Mouse (Mus musculus) embryonic facial prominence, embryonic 11.5 days (tissue): ENCODE results near the gene Gas2l1. TPM values are rescaled to one million over a fixed set of nuclear protein-coding genes. Genes with fewer than 3 reads are reported as not detected.

Experiments
- ATAC-seq: fragments of 200-750 bp; cut with Nextera tagmentation; replicated peaks from 2 replicates; pipeline ENCODE4 v1.8.0; 2017; ENCODE audit warnings: low read depth; ENCODE audit not compliant: insufficient number of reproducible peaks, low FRiP score, low TSS enrichment
- DNase-seq: peaks from one replicate; pipeline ENCODE4 v3.0.0-alpha.2; 2015; ENCODE audit warnings: low spot score
- H3K27ac ChIP-seq: fragments of 300-500 bp; sonication (generic); replicated peaks from 2 replicates; pipeline ENCODE4 v1.5.1; 2014; ENCODE audit warnings: mild to moderate bottlenecking, low read depth, low read length, control low read depth
- H3K27me3 ChIP-seq: fragments of 300-500 bp; sonication (generic); 2 replicates; pipeline ENCODE4 v1.6.1; 2014; ENCODE audit warnings: mild to moderate bottlenecking, low read length, moderate library complexity, mixed read lengths; ENCODE audit not compliant: control insufficient read depth, insufficient read depth
- H3K36me3 ChIP-seq: fragments of 300-500 bp; sonication (generic); replicated peaks from 2 replicates; pipeline ENCODE4 v1.6.1; 2014; ENCODE audit warnings: low read depth, mild to moderate bottlenecking, low read length, moderate library complexity, mixed read lengths; ENCODE audit not compliant: control insufficient read depth, insufficient read depth
- H3K4me1 ChIP-seq: fragments of 300-500 bp; sonication (generic); 2 replicates; pipeline ENCODE4 v1.6.1; 2014; ENCODE audit warnings: low read length, mixed read lengths; ENCODE audit not compliant: control insufficient read depth, insufficient read depth
- H3K4me2 ChIP-seq: fragments of 300-500 bp; sonication (generic); 2 replicates; pipeline ENCODE4 v1.6.1; 2014; ENCODE audit warnings: low read depth, mild to moderate bottlenecking, control low read depth, low read length, moderate library complexity
- H3K4me3 ChIP-seq: fragments of 300-500 bp; sonication (generic); 2 replicates; pipeline ENCODE4 v1.5.1; 2014; ENCODE audit warnings: low read depth, low read length, control low read depth
- H3K9ac ChIP-seq: fragments of 300-500 bp; sonication (generic); replicated peaks from 2 replicates; pipeline ENCODE4 v1.6.1; 2014; ENCODE audit warnings: mild to moderate bottlenecking, control low read depth, low read length
- H3K9me3 ChIP-seq: fragments of 300-500 bp; sonication (generic); replicated peaks from 2 replicates; pipeline ENCODE4 v1.6.1; 2016; ENCODE audit warnings: mild to moderate bottlenecking, low read length, inconsistent platforms, mixed read lengths; ENCODE audit not compliant: control insufficient read depth
- WGBS: fragments of 180-500 bp; shearing (Covaris S2); extraction: QIAGEN DNeasy Blood & Tissue Kit; methylation state at CpG from one replicate; pipeline ENCODE4 v1.1.7; 2014; 5-methylcytosine and 5-hydroxymethylcytosine counted together
- polyA plus RNA-seq: library from polyadenylated mRNA; unstranded; fragments of >200 nt; fragmentation: Nextera tagmentation; extraction: Ambion mirVana; gene quantifications from 2 replicates; pipeline ENCODE4 v1.2.1, GENCODE M21; 2014

Gene Gas2l1
- polyA plus RNA-seq, 1 experiment from 2014 or later, result 24.1 TPM

DNA sequence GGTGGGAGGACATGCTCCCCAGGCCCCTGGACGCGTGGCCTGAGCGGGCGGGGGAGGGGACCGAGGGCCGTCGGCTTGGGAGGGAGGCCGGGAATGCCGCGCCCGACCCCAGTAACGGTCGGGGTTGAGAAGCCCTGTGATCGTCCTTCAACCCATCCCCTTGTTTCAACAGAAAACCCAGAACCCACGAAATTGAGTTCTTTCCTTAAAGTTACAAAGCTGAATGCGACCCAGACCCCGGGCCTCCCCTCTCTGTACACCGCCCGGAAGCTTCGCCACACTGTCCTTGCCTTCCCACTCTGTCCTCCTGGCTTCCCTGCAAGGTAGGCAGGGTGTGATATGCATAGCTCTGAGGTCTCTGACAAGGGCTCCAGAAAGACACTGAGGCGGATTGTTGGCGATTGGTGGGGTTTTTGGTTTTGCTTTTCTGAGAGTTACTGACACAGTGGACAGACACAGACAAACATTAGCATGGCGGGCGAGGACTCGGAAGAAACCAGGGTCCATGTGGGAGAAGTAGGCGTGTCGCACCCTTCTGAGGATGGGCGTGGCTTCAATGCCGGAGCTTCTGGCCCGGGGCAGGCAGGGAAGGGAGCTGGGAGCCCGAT is 34.6 kb upstream of the Gas2l1 start:
- H3K4me1 ChIP-seq, result no peaks in the 10 kb centered on the region
- no peaks in the 10 kb centered on the region for H3K36me3 ChIP-seq
- H3K9ac ChIP-seq, result peak overlapping the region; percentile 97
- peak; percentile 90 for DNase-seq
- peak overlapping the region; percentile 86 for H3K4me2 ChIP-seq
- no peaks in the 10 kb centered on the region for H3K27me3 ChIP-seq
- H3K4me3 ChIP-seq, result peak overlapping the region; percentile 99
- WGBS, result under 1% methylated on average over 31 of the region's 31 CpGs
- H3K9me3 ChIP-seq, result no peaks in the 10 kb centered on the region
- ATAC-seq, result peak; percentile 72
- peak overlapping the region; percentile 96 for H3K27ac ChIP-seq

DNA sequence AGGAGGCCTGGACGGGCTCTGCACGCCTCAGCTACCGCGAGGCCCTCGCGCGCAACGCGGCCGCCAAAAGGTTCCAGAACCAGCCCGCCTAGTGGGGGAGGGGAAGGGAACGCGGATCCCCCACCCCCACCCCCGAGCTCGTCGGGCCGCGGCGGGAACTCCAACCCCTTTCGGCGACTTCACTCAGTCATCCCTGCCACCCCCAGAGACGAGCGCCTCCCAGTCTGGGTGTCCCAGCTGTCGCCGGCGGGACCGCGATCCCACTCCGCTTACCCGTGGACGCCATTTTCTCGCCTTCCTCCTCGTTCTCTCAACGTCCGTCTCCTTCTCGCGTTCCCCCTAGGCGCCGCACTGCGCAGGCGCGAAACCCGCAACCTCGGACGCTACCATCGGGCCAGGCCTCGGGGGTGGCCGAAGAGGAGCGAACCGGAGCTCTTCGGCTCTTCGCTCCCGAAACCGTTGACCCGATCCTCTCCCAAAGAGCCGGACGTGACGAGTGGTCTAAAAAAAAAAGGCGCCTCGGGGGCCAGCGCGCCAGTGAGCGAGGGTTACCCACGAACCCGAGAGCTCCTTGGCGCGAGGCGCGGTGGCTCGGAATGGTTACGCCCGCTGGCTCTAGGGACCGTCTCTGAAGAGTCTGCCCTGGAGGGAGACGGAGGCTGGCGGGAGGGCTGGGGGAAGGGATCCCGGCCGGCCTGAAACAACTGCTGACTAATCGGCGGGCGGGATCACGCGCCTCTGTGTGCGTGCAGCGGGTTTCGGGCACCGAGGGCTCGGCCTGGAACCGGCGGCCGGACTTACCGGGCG is 33.8 kb upstream of the Gas2l1 start, which contains the start of the genes Rhbdd3 and Ewsr1:
Gene Rhbdd3, plus strand, starts transcription at position 191 of the 807 bp plus-strand sequence.
Gene Ewsr1, minus strand, starts transcription at position 531 of the 807 bp plus-strand sequence.
- WGBS, result under 1% methylated on average over 92 of the region's 92 CpGs

DNA sequence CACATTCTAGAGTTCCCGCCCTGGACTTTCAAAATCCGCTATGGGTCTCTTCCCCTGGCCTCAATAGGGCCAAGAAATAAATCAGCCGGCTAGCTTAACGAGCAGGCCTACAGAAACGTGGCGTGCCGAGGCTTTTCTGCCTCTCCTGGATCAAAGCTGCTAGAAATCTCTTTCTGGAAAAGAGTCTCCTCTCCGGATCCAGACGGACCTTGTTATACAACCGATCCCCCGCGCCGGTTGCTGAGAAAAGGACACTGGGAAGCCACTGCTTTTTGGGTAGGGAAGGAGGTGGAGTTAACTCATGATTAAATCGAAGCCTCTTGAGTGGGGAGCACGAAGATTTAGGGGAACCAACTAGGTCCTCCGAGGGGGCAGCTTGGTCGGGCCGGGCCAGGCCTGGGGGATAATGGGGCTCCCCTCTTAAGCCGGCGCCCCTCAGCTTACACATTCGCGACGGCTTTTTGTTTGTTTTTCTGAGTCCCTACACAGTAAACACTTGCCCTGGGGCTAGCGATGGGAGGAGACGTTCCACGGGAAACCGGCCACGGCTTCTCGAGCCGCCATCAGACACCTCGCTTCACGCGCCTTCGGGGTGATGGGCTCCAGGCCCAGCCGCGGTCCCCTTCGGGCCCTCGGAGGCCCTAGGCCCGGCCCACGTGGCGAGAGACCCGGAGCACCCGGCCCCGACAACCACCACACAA is 33.1 kb upstream of the Gas2l1 start:
- no peaks in the 10 kb centered on the region for H3K36me3 ChIP-seq
- under 1% methylated on average over 44 of the region's 44 CpGs for WGBS
- H3K9ac ChIP-seq, result peak overlapping the region; percentile 97
- no peaks in the 10 kb centered on the region for H3K9me3 ChIP-seq
- H3K4me2 ChIP-seq, result peak overlapping the region; percentile 52
- peak; percentile 20; the same call in 1 of the 2 replicates for ATAC-seq
- DNase-seq, result peak; percentile 28
- no peaks in the 10 kb centered on the region for H3K27me3 ChIP-seq
- H3K4me1 ChIP-seq, result no peaks in the 10 kb centered on the region
- peak overlapping the region; percentile 99 for H3K4me3 ChIP-seq
- H3K27ac ChIP-seq, result peak overlapping the region; percentile 96

More for the DNA sequence above, 33.8 kb upstream of the Gas2l1 start, which contains the start of the genes Rhbdd3 and Ewsr1:
- H3K27me3 ChIP-seq, result no peaks in the 10 kb centered on the region
- H3K4me1 ChIP-seq, result no peaks in the 10 kb centered on the region
- peak within 1 kb of the TSS; percentile 86 for H3K4me2 ChIP-seq
- H3K36me3 ChIP-seq, result no peaks in the 10 kb centered on the region
- H3K4me3 ChIP-seq, result peak within 1 kb of the TSS; percentile 99
- peak within 1 kb of the TSS; percentile 97 for H3K9ac ChIP-seq
- H3K9me3 ChIP-seq, result no peaks in the 10 kb centered on the region
- H3K27ac ChIP-seq, result peak within 1 kb of the TSS; percentile 96
- peak; percentile 82 for ATAC-seq
- DNase-seq, result peak; percentile 95

DNA sequence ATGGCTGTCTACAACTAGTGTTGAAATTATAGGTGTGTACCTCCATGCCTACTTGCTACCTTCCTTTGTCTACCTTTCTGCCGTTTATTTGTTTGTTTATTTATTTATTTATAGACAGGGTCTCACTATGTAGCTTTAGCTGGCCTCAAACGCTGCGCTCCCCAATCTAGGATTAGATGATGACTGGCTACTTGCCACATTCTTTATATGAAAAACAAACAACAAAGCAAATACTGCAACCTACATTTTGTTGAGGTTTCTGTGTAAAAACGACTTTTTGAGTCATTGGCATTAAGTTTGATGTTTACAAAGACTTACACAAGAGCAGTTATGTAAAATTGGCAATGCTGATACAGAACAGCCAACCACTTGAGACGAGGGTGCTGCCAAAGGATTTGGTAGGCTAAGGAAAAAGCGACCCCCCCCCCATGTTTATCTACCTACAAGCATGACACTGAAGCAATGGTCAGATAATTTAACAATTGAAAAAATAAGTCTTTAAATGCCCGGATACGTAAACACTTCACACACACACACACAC is 31.4 kb upstream of the Gas2l1 start:
- Histone ChIP-seq H3K9ac (no peak overlapping the region), H3K4me2 (peak overlapping the region; percentile 52; the same call in 1 of the 2 replicates), H3K27ac (no peak overlapping the region), H3K36me3 (peaks cover 2% of the 10 kb centered on the region; the same call in 1 of the 2 replicates), H3K9me3 (no peaks in the 10 kb centered on the region), H3K4me3 (peak overlapping the region; percentile 99), H3K4me1 (no peaks in the 10 kb centered on the region), H3K27me3 (no peaks in the 10 kb centered on the region)
- DNase-seq, result no peak
- 78% methylated on average over 8 of the region's 8 CpGs for WGBS
- no peak for ATAC-seq

DNA sequence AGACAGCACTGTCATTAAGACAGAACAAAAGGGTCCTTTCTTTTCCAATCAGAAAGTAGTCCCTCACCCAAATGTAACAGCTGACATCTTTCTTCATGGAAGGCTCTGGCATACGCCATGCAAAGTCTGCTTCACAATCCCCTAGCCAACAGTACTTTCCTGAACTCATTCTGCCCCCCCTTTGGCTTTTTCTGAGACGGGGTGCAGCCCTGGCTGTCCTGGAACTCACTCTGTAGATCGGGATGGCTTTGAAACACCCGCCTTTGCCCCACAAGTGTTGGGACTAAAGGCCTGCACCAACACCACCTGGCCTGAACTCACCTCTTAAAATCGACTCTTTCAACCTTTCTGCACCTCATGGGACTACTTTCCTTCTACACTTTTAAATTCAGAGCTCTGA is 30.8 kb upstream of the Gas2l1 start:
- Histone ChIP-seq H3K27ac (no peak overlapping the region), H3K4me2 (no peak overlapping the region), H3K4me3 (no peak overlapping the region), H3K36me3 (peaks cover 3% of the 10 kb centered on the region; the same call in 1 of the 2 replicates), H3K9ac (no peak overlapping the region), H3K4me1 (no peaks in the 10 kb centered on the region), H3K27me3 (no peaks in the 10 kb centered on the region), H3K9me3 (no peaks in the 10 kb centered on the region)
- 80% methylated on average over 5 of the region's 5 CpGs for WGBS
- ATAC-seq (no peak), DNase-seq (no peak)

DNA sequence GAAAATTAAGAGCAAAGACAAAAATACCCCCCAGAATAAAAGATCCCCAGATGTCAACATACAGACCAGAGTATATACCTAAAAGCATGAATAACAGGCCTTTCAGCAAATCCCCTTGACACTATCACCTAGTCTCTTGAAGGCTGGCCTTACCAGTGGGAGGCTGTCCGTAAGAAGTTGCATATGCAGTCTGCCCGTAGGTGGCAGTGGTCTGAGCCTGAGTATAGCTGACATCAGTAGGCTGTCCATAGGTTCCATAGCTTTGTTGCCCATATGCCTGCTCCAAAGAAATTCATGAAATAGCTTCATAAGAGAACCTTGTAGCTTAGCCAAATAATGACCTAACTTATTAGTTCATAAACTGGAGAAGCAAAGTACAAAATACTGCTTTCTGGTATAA is 26.6 kb upstream of the Gas2l1 start:
- Histone ChIP-seq H3K27me3 (no peaks in the 10 kb centered on the region), H3K9me3 (no peaks in the 10 kb centered on the region), H3K9ac (no peak overlapping the region), H3K4me3 (no peak overlapping the region), H3K4me2 (no peak overlapping the region), H3K4me1 (no peaks in the 10 kb centered on the region), H3K27ac (no peak overlapping the region), H3K36me3 (peaks cover 13% of the 10 kb centered on the region)
- 56% methylated on average over 2 of the region's 2 CpGs for WGBS
- no peak for ATAC-seq
- DNase-seq, result peak; percentile 26

DNA sequence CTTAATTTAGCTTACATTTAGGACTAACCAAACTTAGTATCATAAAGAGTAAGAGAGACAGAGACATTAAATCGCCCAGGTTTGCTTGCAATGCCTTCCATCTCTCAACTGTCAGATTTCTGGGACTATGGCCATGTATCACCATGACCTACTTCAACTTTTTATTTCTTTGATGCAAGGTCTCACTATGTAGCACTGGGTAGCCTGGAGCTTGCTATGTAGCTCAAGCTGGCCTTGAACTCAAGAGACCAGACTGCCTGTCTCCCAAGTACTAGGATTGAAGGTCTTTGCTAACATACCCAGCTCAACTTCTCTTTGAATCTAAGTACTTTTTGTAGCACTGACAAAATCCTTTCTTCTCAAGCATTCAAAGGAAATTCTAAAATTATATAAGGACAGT is 24.0 kb upstream of the Gas2l1 start:
- DNase-seq (no peak), ATAC-seq (no peak)
- H3K27ac ChIP-seq, result no peak overlapping the region
- WGBS, result 97% methylated on average over 1 of the region's 1 CpGs
- H3K36me3 ChIP-seq, result peaks cover 16% of the 10 kb centered on the region
- H3K4me2 ChIP-seq, result no peak overlapping the region
- H3K4me1 ChIP-seq, result no peaks in the 10 kb centered on the region
- H3K27me3 ChIP-seq, result no peaks in the 10 kb centered on the region
- no peak overlapping the region for H3K9ac ChIP-seq
- H3K9me3 ChIP-seq, result no peaks in the 10 kb centered on the region
- H3K4me3 ChIP-seq, result no peak overlapping the region
